Mouse (Mus musculus) forebrain, embryonic 15.5 days (tissue): ENCODE results near the gene Sema3g. TPM values are rescaled to one million over a fixed set of nuclear protein-coding genes. Genes with fewer than 3 reads are reported as not detected.

Experiments used
- ATAC-seq: fragments of 200-750 bp; cut with Nextera tagmentation; replicated peaks from 2 replicates; pipeline ENCODE4 v1.8.0; 2017; ENCODE audit warnings: mild to moderate bottlenecking, moderate TSS enrichment, moderate library complexity
- H3K27ac ChIP-seq: fragments of 300-500 bp; sonication (generic); replicated peaks from 2 replicates; pipeline ENCODE4 v1.5.1; 2015; ENCODE audit warnings: mild to moderate bottlenecking, inconsistent platforms
- H3K27me3 ChIP-seq: fragments of 300-500 bp; sonication (generic); 2 replicates; pipeline ENCODE4 v1.6.1; 2015; ENCODE audit warnings: inconsistent platforms
- H3K36me3 ChIP-seq: fragments of 300-500 bp; sonication (generic); 2 replicates; pipeline ENCODE4 v1.6.1; 2015; ENCODE audit warnings: mild to moderate bottlenecking, inconsistent platforms
- H3K4me1 ChIP-seq: fragments of 300-500 bp; sonication (generic); 2 replicates; pipeline ENCODE4 v1.6.1; 2015; ENCODE audit warnings: inconsistent platforms
- H3K4me2 ChIP-seq: fragments of 300-500 bp; sonication (generic); replicated peaks from 2 replicates; pipeline ENCODE4 v1.6.1; 2015; ENCODE audit warnings: mild to moderate bottlenecking, inconsistent platforms
- H3K4me3 ChIP-seq: fragments of 300-500 bp; sonication (generic); 2 replicates; pipeline ENCODE4 v1.5.1; 2015; ENCODE audit warnings: mild to moderate bottlenecking, inconsistent platforms
- H3K9ac ChIP-seq: fragments of 300-500 bp; sonication (generic); replicated peaks from 2 replicates; pipeline ENCODE4 v1.6.1; 2015; ENCODE audit warnings: mild to moderate bottlenecking, inconsistent platforms
- H3K9me3 ChIP-seq: fragments of 300-500 bp; sonication (generic); 2 replicates; pipeline ENCODE4 v1.6.1; 2016; ENCODE audit warnings: inconsistent platforms
- WGBS: fragments of 180-500 bp; shearing (Covaris S2); methylation state at CpG from one replicate; pipeline ENCODE4 v1.1.7; 2015; ENCODE audit warnings: mixed read lengths; 5-methylcytosine and 5-hydroxymethylcytosine counted together
- polyA plus RNA-seq: library from polyadenylated mRNA; unstranded; fragments of >200 nt; fragmentation: Nextera tagmentation; extraction: Ambion mirVana; gene quantifications from 2 replicates; pipeline ENCODE4 v1.2.1, GENCODE M21; 2015

Gene Sema3g
- polyA plus RNA-seq, 1 experiment from 2014 or later = 0.53 TPM

GRCm38 (mm10) chr14:31197547-31198516, 19.8 kb upstream of the Sema3g start:
- 70% methylated on average over 16 of the region's 16 CpGs for WGBS
- no peak for ATAC-seq
- Histone ChIP-seq H3K9me3 (no peaks in the 10 kb centered on the region), H3K4me1 (peaks cover 14% of the 10 kb centered on the region), H3K9ac (no peak overlapping the region), H3K27me3 (no peaks in the 10 kb centered on the region), H3K36me3 (peaks cover 61% of the 10 kb centered on the region), H3K4me3 (no peak overlapping the region), H3K27ac (no peak overlapping the region), H3K4me2 (no peak overlapping the region)

GRCm38 (mm10) chr14:31199599-31199998, 18.1 kb upstream of the Sema3g start:
- Histone ChIP-seq H3K27ac (no peak overlapping the region), H3K4me1 (peaks cover 19% of the 10 kb centered on the region), H3K9ac (no peak overlapping the region), H3K4me3 (no peak overlapping the region), H3K27me3 (no peaks in the 10 kb centered on the region), H3K4me2 (no peak overlapping the region), H3K36me3 (peaks cover 71% of the 10 kb centered on the region), H3K9me3 (no peaks in the 10 kb centered on the region)
- WGBS = 92% methylated on average over 7 of the region's 7 CpGs
- no peak for ATAC-seq

GRCm38 (mm10) chr14:31200038-31200437, 17.6 kb upstream of the Sema3g start:
- H3K36me3 ChIP-seq = peaks cover 69% of the 10 kb centered on the region
- H3K4me2 ChIP-seq = no peak overlapping the region
- no peaks in the 10 kb centered on the region for H3K27me3 ChIP-seq
- H3K27ac ChIP-seq = no peak overlapping the region
- H3K4me3 ChIP-seq = no peak overlapping the region
- H3K9me3 ChIP-seq = no peaks in the 10 kb centered on the region
- 85% methylated on average over 3 of the region's 3 CpGs for WGBS
- ATAC-seq = no peak
- peaks cover 20% of the 10 kb centered on the region for H3K4me1 ChIP-seq
- H3K9ac ChIP-seq = no peak overlapping the region

- H3K27ac ChIP-seq = peak overlapping the region; percentile 91; the same call in 1 of the 2 replicates
- H3K36me3 ChIP-seq = peaks cover 46% of the 10 kb centered on the region
- peak overlapping the region; percentile 94 for H3K9ac ChIP-seq
- H3K4me1 ChIP-seq = peaks cover 25% of the 10 kb centered on the region
- H3K27me3 ChIP-seq = no peaks in the 10 kb centered on the region
- ATAC-seq = no peak
- WGBS = 72% methylated on average over 4 of the region's 4 CpGs
- no peaks in the 10 kb centered on the region for H3K9me3 ChIP-seq
- peak overlapping the region; percentile 89 for H3K4me3 ChIP-seq
- H3K4me2 ChIP-seq = peak overlapping the region; percentile 74
These were observed 12.8 kb upstream of the Sema3g start for GRCm38 (mm10) chr14:31204844-31205243.

GRCm38 (mm10) chr14:31205244-31205561, 12.5 kb upstream of the Sema3g start:
- H3K27ac ChIP-seq = peak overlapping the region; percentile 91
- no peak for ATAC-seq
- H3K4me3 ChIP-seq = peak overlapping the region; percentile 89
- no peaks in the 10 kb centered on the region for H3K9me3 ChIP-seq
- H3K4me2 ChIP-seq = peak overlapping the region; percentile 74
- no peaks in the 10 kb centered on the region for H3K27me3 ChIP-seq
- peak overlapping the region; percentile 94 for H3K9ac ChIP-seq
- H3K4me1 ChIP-seq = peaks cover 25% of the 10 kb centered on the region
- 14% methylated on average over 8 of the region's 8 CpGs for WGBS
- H3K36me3 ChIP-seq = peaks cover 42% of the 10 kb centered on the region

- Histone ChIP-seq H3K4me3 (peak overlapping the region; percentile 89), H3K4me2 (peak overlapping the region; percentile 74), H3K27ac (peak overlapping the region; percentile 91), H3K4me1 (peaks cover 25% of the 10 kb centered on the region), H3K27me3 (no peaks in the 10 kb centered on the region), H3K9ac (peak overlapping the region; percentile 94), H3K9me3 (no peaks in the 10 kb centered on the region), H3K36me3 (peaks cover 36% of the 10 kb centered on the region)
- WGBS = under 1% methylated on average over 39 of the region's 39 CpGs
- ATAC-seq = peak; percentile 69
These were observed 11.8 kb upstream of the Sema3g start for GRCm38 (mm10) chr14:31205562-31206467.

DNA sequence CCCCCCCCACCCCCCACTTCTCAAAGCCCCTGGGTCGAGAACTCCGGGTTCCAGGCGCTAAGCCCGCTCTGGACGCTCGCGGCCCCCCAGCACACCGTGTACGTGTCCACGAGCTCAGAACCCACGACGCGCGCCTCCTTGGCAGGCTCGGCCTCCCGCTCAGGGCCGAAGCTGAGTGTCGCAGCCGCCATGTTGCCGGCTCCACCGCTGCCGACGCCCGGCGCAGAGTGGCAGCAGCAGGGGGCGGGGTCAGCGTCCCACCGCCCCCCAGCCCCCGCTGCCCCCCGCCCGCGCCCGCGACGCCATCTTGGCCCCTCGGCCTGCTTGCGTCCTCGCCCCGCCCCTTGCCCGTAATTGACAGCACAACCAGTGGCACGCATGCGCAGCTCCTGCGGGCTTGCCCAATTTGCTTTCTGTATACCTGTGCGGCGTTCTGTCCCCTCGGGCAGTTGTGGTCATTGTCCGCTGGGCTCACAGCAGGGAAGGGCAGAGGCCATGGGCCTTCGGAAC, 11.1 kb upstream of the Sema3g start:
- 1% methylated on average over 45 of the region's 48 CpGs for WGBS
- H3K9me3 ChIP-seq = no peaks in the 10 kb centered on the region

DNA sequence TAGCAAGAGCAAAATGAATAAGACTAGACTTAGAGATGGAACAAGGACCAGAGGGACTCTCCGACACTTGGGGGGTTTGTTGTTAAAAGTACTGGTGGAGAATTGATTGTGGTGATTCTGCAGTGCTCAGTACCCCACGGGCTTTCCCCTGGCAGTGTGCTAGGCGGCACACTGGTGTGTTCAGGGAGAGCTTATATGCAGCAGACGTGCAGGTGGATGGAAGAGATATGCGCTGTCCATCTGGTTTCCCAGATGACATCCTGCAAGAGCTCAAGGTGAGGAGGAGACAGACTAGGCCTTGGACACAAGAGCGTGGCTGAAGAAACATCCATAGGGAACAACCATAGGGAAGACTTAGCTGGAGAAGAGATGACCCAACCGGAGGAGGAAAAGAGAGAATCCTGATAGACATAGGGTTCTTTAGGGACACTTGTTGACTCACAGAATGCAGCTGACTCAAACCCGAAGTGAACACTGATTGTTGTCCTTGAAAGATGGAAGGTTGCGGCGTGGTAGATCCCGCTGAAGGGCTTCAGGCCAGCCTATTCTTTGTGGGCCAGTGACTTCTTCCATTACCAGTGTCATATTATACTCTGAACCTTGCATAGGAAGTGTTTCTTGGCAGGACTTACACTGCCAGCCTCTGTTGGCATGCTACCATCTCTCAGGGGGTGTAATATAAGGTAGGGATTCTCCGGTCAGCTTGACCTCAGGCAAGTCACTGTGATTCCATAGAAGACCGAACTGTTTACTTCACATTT, 10.4 kb upstream of the Sema3g start:
- Histone ChIP-seq H3K36me3 (peaks cover 23% of the 10 kb centered on the region), H3K9ac (peak overlapping the region; percentile 94), H3K9me3 (no peaks in the 10 kb centered on the region), H3K27me3 (no peaks in the 10 kb centered on the region), H3K4me3 (peak overlapping the region; percentile 89), H3K4me2 (peak overlapping the region; percentile 74), H3K4me1 (peaks cover 25% of the 10 kb centered on the region), H3K27ac (peak overlapping the region; percentile 91)
- WGBS = 80% methylated on average over 13 of the region's 13 CpGs
- peak; percentile 30 for ATAC-seq

More for the DNA sequence above, 11.1 kb upstream of the Sema3g start:
- H3K4me3 ChIP-seq = peak overlapping the region; percentile 89
- peaks cover 30% of the 10 kb centered on the region for H3K36me3 ChIP-seq
- peak; percentile 78 for ATAC-seq
- no peaks in the 10 kb centered on the region for H3K27me3 ChIP-seq
- peak overlapping the region; percentile 91 for H3K27ac ChIP-seq
- peak overlapping the region; percentile 74 for H3K4me2 ChIP-seq
- H3K9ac ChIP-seq = peak overlapping the region; percentile 94
- peaks cover 25% of the 10 kb centered on the region for H3K4me1 ChIP-seq

DNA sequence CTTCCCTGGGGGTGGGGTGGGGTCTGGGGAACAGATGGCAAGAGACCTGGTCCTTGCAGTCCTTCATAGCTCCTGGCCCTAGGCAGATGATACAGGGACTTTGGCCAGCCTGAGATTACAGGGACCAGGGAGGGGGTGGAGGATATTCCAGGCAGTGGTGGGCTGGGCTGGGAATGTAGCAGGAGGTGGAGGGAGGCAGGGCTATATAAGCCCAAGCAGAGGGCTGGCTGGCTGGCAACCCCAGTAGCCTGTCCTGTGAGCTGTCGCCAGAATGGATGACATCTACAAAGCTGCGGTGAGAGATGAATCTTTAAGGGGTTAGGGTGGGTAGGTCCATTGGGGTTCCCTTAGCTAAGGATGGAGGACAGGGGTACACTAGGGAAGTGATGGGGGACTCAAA, 9.6 kb upstream of the Sema3g start, which contains the start of gene Tnnc1:
Gene Tnnc1 (plus strand): TSS at position 229 of the 400 bp plus-strand sequence.
- peaks cover 25% of the 10 kb centered on the region for H3K4me1 ChIP-seq
- 78% methylated on average over 2 of the region's 2 CpGs for WGBS
- H3K27ac ChIP-seq = peak within 1 kb of the TSS; percentile 91
- H3K4me3 ChIP-seq = peak within 1 kb of the TSS; percentile 89
- no peaks in the 10 kb centered on the region for H3K27me3 ChIP-seq
- ATAC-seq = no peak
- H3K4me2 ChIP-seq = peak within 1 kb of the TSS; percentile 74
- peaks cover 14% of the 10 kb centered on the region for H3K36me3 ChIP-seq
- H3K9me3 ChIP-seq = no peaks in the 10 kb centered on the region
- peak within 1 kb of the TSS; percentile 94; the same call in 1 of the 2 replicates for H3K9ac ChIP-seq

DNA sequence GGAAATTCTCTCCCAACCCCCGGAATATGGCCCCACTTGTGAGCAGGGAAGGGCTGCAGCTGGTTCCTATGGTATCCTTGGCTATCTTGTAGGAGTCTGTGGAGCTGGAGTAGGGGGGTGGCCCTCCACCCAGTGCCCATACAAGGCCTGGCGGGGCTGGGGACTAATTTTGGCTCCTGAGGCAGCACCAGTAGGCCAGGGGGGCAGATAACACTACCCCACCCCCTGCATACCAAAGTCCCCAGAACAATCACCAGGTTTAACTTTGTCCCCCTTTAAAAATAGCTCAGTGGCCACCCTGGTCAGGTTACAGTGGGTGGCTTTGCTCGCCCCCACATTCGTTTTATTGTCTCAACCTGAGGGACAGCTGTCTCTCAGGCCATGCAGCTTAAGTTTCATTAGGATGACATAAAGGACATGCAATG, 8.5 kb upstream of the Sema3g start:
- Histone ChIP-seq H3K9ac (no peak overlapping the region), H3K27ac (no peak overlapping the region), H3K36me3 (peaks cover 4% of the 10 kb centered on the region), H3K4me3 (no peak overlapping the region), H3K9me3 (no peaks in the 10 kb centered on the region), H3K27me3 (no peaks in the 10 kb centered on the region), H3K4me2 (no peak overlapping the region), H3K4me1 (peaks cover 21% of the 10 kb centered on the region)
- ATAC-seq = no peak
- 70% methylated on average over 4 of the region's 4 CpGs for WGBS

DNA sequence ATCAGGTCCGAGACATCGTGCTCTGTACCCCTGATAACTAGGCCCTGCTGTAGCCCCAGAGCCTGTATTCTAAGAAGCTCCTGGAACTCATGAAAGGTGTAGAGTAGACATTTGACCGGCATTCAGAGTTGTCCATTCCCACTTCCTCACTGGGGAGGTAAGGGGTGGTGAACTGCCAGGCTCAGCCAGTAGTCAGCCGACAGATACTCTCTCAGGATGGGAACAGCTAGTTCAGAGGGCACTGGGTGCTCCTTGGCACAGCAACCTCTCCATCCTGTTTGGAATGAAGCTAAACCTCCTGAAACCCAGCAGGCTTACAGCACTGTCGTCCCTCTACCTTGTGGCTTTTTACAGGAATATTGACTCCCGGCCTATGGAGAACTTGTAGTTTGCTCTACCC, 5.8 kb upstream of the Sema3g start:
- ATAC-seq = no peak

More for the DNA sequence above, 5.8 kb upstream of the Sema3g start:
- Histone ChIP-seq H3K4me2 (no peak overlapping the region), H3K27ac (no peak overlapping the region), H3K4me3 (no peak overlapping the region), H3K4me1 (peaks cover 12% of the 10 kb centered on the region), H3K9ac (no peak overlapping the region), H3K36me3 (no peaks in the 10 kb centered on the region), H3K27me3 (no peaks in the 10 kb centered on the region), H3K9me3 (no peaks in the 10 kb centered on the region)
- WGBS = 92% methylated on average over 6 of the region's 6 CpGs
